ENCODE assay signal across 8 mouse cellular contexts in the genomic region with DNA sequence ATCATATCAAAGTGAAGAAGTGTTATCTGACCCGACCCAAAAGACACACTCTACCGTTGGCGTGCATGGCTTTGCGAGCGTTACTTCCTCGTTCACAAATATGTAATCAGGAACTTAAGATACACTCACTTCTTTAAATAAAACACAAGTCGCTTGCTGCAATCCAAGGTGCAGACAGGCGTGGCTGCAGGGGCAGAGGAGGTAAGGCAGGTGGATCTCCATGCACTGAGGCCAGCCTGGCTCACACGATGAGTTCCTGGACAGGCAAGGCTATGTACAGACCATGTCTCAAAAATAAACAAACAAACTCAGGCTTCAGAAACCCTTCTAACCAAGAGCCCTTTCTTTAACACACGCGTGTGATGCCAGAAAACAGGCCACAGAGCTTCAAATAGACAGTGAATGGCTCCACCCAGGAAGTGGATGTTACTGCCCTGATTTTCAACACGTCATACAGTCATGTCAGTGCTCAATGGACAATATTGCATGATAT. TPM values are rescaled to one million over a fixed set of nuclear protein-coding genes. Genes with fewer than 3 reads are reported as not detected.
A peak's percentile ranks its signal among the peaks of the same experiment; 100 is the strongest.
DNase-seq lines count a peak whose midpoint lies in the region; ATAC-seq and TF ChIP-seq lines count a peak whose summit lies in the region.

No protein-coding gene starts in this region.

- H3K36me3 ChIP-seq in forebrain, postnatal 0 days (ENCODE audit: insufficient read depth), result no peaks in the 10 kb centered on the region
- H3K36me3 ChIP-seq in forebrain, embryonic 11.5 days (ENCODE audit: control insufficient read depth, insufficient read depth, low read length), result no peaks in the 10 kb centered on the region
- peaks cover 0 to 14% of the 10 kb centered on the region in 2 experiments; a peak in 2 of 4 replicates for H3K36me3 ChIP-seq in MEL (ENCODE audit: control insufficient read depth in 1 of 2, insufficient read depth in 2 of 2, low read length in 2 of 2)
- H3K36me3 ChIP-seq in hindbrain, postnatal 0 days (ENCODE audit: insufficient read depth, low read length), result no peaks in the 10 kb centered on the region
- no peaks in the 10 kb centered on the region for H3K36me3 ChIP-seq in forebrain, embryonic 12.5 days (replicated peaks)

- no peak overlapping the region for H3K27ac ChIP-seq in forebrain, postnatal 0 days (ENCODE audit: low read depth, low read length)
- H3K27ac ChIP-seq in forebrain, embryonic 11.5 days (ENCODE audit: low read depth, low read length), result no peak overlapping the region
- H3K27ac ChIP-seq in MEL (ENCODE audit: control insufficient read depth, low read depth, low read length), result peak overlapping the region; percentile 78
- no peak overlapping the region for H3K27ac ChIP-seq in hindbrain, postnatal 0 days
- no peak overlapping the region for H3K27ac ChIP-seq in forebrain, embryonic 12.5 days

- no peak overlapping the region for H3K4me3 ChIP-seq in forebrain, postnatal 0 days (ENCODE audit: low read depth, low read length)
- no peak overlapping the region for H3K4me3 ChIP-seq in forebrain, embryonic 11.5 days (ENCODE audit: low read depth, low read length)
- peak overlapping the region; percentile 73 to 98 for H3K4me3 ChIP-seq in MEL (ENCODE audit: control insufficient read depth in 1 of 2, insufficient read depth in 1 of 2, low read depth in 2 of 2, low read length in 2 of 2)
- H3K4me3 ChIP-seq in hindbrain, postnatal 0 days (ENCODE audit: low read length), result peak overlapping the region; percentile 76
- no peak overlapping the region for H3K4me3 ChIP-seq in forebrain, embryonic 12.5 days (replicated peaks)

- DNase-seq in forebrain, postnatal 0 days, result no peak
- DNase-seq in forebrain, embryonic 11.5 days (ENCODE audit: low spot score), result no peak
- DNase-seq in MEL (ENCODE audit: low read depth, low spot score), result peak; percentile 88
- no peak for DNase-seq in hindbrain, postnatal 0 days (ENCODE audit: low spot score)
- peak; percentile 43 to 54 for DNase-seq in lung, postnatal 4 days
- DNase-seq in thymus, postnatal 4 days, result peak; percentile 41
- DNase-seq in right cerebral cortex, postnatal 36 days (ENCODE audit: low spot score in 2 of 2), result no peak

- no peaks in the 10 kb centered on the region for H3K9me3 ChIP-seq in forebrain, postnatal 0 days (ENCODE audit: low read length)
- H3K9me3 ChIP-seq in forebrain, embryonic 11.5 days (ENCODE audit: control insufficient read depth, low read length), result no peaks in the 10 kb centered on the region
- H3K9me3 ChIP-seq in MEL (replicated peaks; ENCODE audit: insufficient read depth, low read length), result no peaks in the 10 kb centered on the region
- H3K9me3 ChIP-seq in hindbrain, postnatal 0 days (ENCODE audit: low read length), result no peaks in the 10 kb centered on the region
- H3K9me3 ChIP-seq in forebrain, embryonic 12.5 days, result no peaks in the 10 kb centered on the region

- no peak for TF ChIP-seq RAD21 in MEL (IDR thresholded peaks at IDR 0.05; ENCODE audit: low read depth, low read length)

- no peak overlapping the region for H3K9ac ChIP-seq in forebrain, postnatal 0 days
- no peak overlapping the region for H3K9ac ChIP-seq in forebrain, embryonic 11.5 days (ENCODE audit: low read length)
- H3K9ac ChIP-seq in MEL (ENCODE audit: control insufficient read depth, low read depth, low read length, poor library complexity, severe bottlenecking), result peak overlapping the region; percentile 27
- H3K9ac ChIP-seq in hindbrain, postnatal 0 days (replicated peaks; ENCODE audit: low read length), result no peak overlapping the region
- H3K9ac ChIP-seq in forebrain, embryonic 12.5 days, result no peak overlapping the region

- WGBS in forebrain, postnatal 0 days, result 75% methylated on average over 12 of the region's 12 CpGs
- 66% methylated on average over 12 of the region's 12 CpGs for WGBS in forebrain, embryonic 11.5 days
- WGBS in hindbrain, postnatal 0 days, result 65% methylated on average over 12 of the region's 12 CpGs
- 79% methylated on average over 12 of the region's 12 CpGs for WGBS in forebrain, embryonic 12.5 days

- peak overlapping the region; percentile 97 for H3K4me2 ChIP-seq in forebrain, postnatal 0 days (ENCODE audit: low read depth)
- H3K4me2 ChIP-seq in forebrain, embryonic 11.5 days (ENCODE audit: low read depth, low read length, severe bottlenecking), result no peak overlapping the region
- peak overlapping the region; percentile 91 for H3K4me2 ChIP-seq in hindbrain, postnatal 0 days (ENCODE audit: low read depth, low read length)
- H3K4me2 ChIP-seq in forebrain, embryonic 12.5 days, result no peak overlapping the region

- H3K27me3 ChIP-seq in forebrain, postnatal 0 days (ENCODE audit: insufficient read depth, low read length), result no peaks in the 10 kb centered on the region; the same call in 1 of the 2 replicates
- H3K27me3 ChIP-seq in forebrain, embryonic 11.5 days (ENCODE audit: control insufficient read depth, insufficient read depth, low read length), result peaks cover 8% of the 10 kb centered on the region
- H3K27me3 ChIP-seq in MEL (ENCODE audit: control insufficient read depth in 1 of 2, insufficient read depth in 2 of 2, low read length in 2 of 2), result no peaks in the 10 kb centered on the region
- H3K27me3 ChIP-seq in hindbrain, postnatal 0 days (ENCODE audit: insufficient read depth, low read length), result no peaks in the 10 kb centered on the region
- H3K27me3 ChIP-seq in forebrain, embryonic 12.5 days, result peaks cover 25% of the 10 kb centered on the region

- no peak for TF ChIP-seq CTCF in forebrain, postnatal 0 days (IDR thresholded peaks at IDR 0.05; ENCODE audit: low read depth)
- no peak for TF ChIP-seq CTCF in MEL (IDR thresholded peaks at IDR 0.05 in 2 of 3, conservative IDR thresholded peaks at IDR 0.05 in 1 of 3; ENCODE audit: control insufficient read depth in 1 of 3, insufficient read depth in 1 of 3, low read depth in 2 of 3, low read length in 3 of 3, poor library complexity in 1 of 3, severe bottlenecking in 1 of 3)
- TF ChIP-seq CTCF in hindbrain, postnatal 0 days (IDR thresholded peaks at IDR 0.05; ENCODE audit: low read depth), result no peak

- H3K4me1 ChIP-seq in forebrain, postnatal 0 days (ENCODE audit: insufficient read depth), result no peaks in the 10 kb centered on the region
- H3K4me1 ChIP-seq in forebrain, embryonic 11.5 days (replicated peaks; ENCODE audit: control insufficient read depth, insufficient read depth, low read length), result 0 out of 2 replicates have a peak, but pooled peaks cover 3% of the 10 kb centered on the region
- peaks cover 5 to 15% of the 10 kb centered on the region in 2 experiments; a peak in 3 of 4 replicates for H3K4me1 ChIP-seq in MEL (ENCODE audit: control insufficient read depth in 1 of 2, insufficient read depth in 2 of 2, low read length in 2 of 2)
- H3K4me1 ChIP-seq in hindbrain, postnatal 0 days (ENCODE audit: insufficient read depth, low read length), result peaks cover 3% of the 10 kb centered on the region
- peaks cover 39% of the 10 kb centered on the region for H3K4me1 ChIP-seq in forebrain, embryonic 12.5 days

- peaks cover 34% of the 10 kb centered on the region for H3K79me2 ChIP-seq in MEL (ENCODE audit: control insufficient read depth, insufficient read depth, low read length, poor library complexity)

- ATAC-seq in forebrain, postnatal 0 days, result no peak
- no peak for ATAC-seq in forebrain, embryonic 11.5 days (replicated peaks; ENCODE audit: low FRiP score)
- no peak for ATAC-seq in hindbrain, postnatal 0 days
- no peak for ATAC-seq in forebrain, embryonic 12.5 days (ENCODE audit: low FRiP score)

- peak in 1 of 2 experiments; percentile 30; a peak in 1 of 4 replicates for TF ChIP-seq POLR2A in MEL (IDR thresholded peaks at IDR 0.05; ENCODE audit: control insufficient read depth in 1 of 2, insufficient read depth in 1 of 2, low read depth in 1 of 2, low read length in 2 of 2, poor library complexity in 1 of 2)

- peak; percentile 81 to 84 for TF ChIP-seq EP300 in MEL (IDR thresholded peaks at IDR 0.05; ENCODE audit: low read depth in 1 of 2, low read length in 2 of 2)

TF ChIP-seq in MEL, 35 proteins besides CTCF, POLR2A, EP300 and RAD21 (continues in another document):
- TF ChIP-seq SIN3A (IDR thresholded peaks at IDR 0.05; ENCODE audit: low read length) (peak; percentile 90), SMC3 (IDR thresholded peaks at IDR 0.05; ENCODE audit: low read depth, low read length) (no peak), GABPA (IDR thresholded peaks at IDR 0.05; ENCODE audit: low read depth, low read length) (no peak), MAFK (IDR thresholded peaks at IDR 0.05; ENCODE audit: borderline replicate concordance, low read depth, low read length) (no peak), ZNF384 (IDR thresholded peaks at IDR 0.05; ENCODE audit: low read depth, low read length) (no peak), POLR2AphosphoS2 (IDR thresholded peaks at IDR 0.05; ENCODE audit: low read length) (no peak), MYB (IDR thresholded peaks at IDR 0.05; ENCODE audit: low read depth, low read length) (peak; percentile 76; the same call in 1 of the 2 replicates), ELF1 (IDR thresholded peaks at IDR 0.05; ENCODE audit: low read depth, low read length) (peak; percentile 79), KAT2A (conservative IDR thresholded peaks at IDR 0.05; ENCODE audit: low read depth, low read length) (no peak), HCFC1 (IDR thresholded peaks at IDR 0.05; ENCODE audit: low read depth, low read length) (no peak; the same call in 1 of the 2 replicates), MYC (IDR thresholded peaks at IDR 0.05; ENCODE audit: low read depth, low read length) (peak; percentile 51; the same call in 1 of the 2 replicates), MXI1 (IDR thresholded peaks at IDR 0.05; ENCODE audit: low read depth, low read length) (peak; percentile 92), GATA1 (IDR thresholded peaks at IDR 0.05; ENCODE audit: low read depth, low read length) (peak; percentile 82), ZKSCAN1 (IDR thresholded peaks at IDR 0.05; ENCODE audit: low read depth, low read length) (no peak), E2F4 (IDR thresholded peaks at IDR 0.05; ENCODE audit: borderline replicate concordance, low read depth, low read length) (no peak), MAZ (IDR thresholded peaks at IDR 0.05; ENCODE audit: low read depth, low read length) (no peak), ZMIZ1 (IDR thresholded peaks at IDR 0.05; ENCODE audit: low read depth, low read length) (no peak)

RNA-seq across cellular contexts. Expression of a gene that starts 2.4 kb away (rescaled TPM):
- total RNA-seq in forebrain, postnatal 0 days (2014; rRNA removed), result 5.0 and 5.9 TPM in 2 replicates
- 3.2 and 3.5 TPM in 2 replicates for polyA plus RNA-seq in forebrain, postnatal 0 days (2015; fragmentation: Nextera tagmentation; extraction: Ambion mirVana)
- 5.5 and 7.6 TPM in 2 replicates for polyA plus RNA-seq in forebrain, embryonic 11.5 days (2014; fragmentation: Nextera tagmentation; extraction: Ambion mirVana)
- 8.0 and 9.2 TPM in 2 replicates for total RNA-seq in MEL (2012; rRNA removed)
- polyA plus RNA-seq in MEL (2012; ENCODE audit: insufficient read depth in 1 of 2, insufficient read length in 2 of 2, low read depth in 1 of 2, low replicate concordance in 2 of 2, missing spikeins in 1 of 2), result 10 to 100 TPM in 1 of 2 experiments, not detected in 1; 15.8 TPM
- total RNA-seq in hindbrain, postnatal 0 days (2014; rRNA removed), result 7.4 and 11.1 TPM in 2 replicates
- polyA plus RNA-seq in hindbrain, postnatal 0 days (2015; fragmentation: Nextera tagmentation; extraction: Ambion mirVana), result 5.7 and 6.0 TPM in 2 replicates
- 6.6 and 7.3 TPM in 2 replicates for polyA plus RNA-seq in forebrain, embryonic 12.5 days (2016; fragmentation: Nextera tagmentation; extraction: Ambion mirVana)

Comparison
In these comparisons a context has a peak if more than half of its experiments do, and no peak if none do; other contexts are left out.
1. H3K4me2 ChIP-seq: peak in forebrain, postnatal 0 days (single experiment) and hindbrain, postnatal 0 days (single experiment); none in forebrain, embryonic 11.5 days (single experiment) and forebrain, embryonic 12.5 days (single experiment).
2. DNase-seq: peak in MEL (single experiment), lung, postnatal 4 days (2 of 2) and thymus, postnatal 4 days (single experiment); none in forebrain, postnatal 0 days (single experiment), forebrain, embryonic 11.5 days (single experiment), hindbrain, postnatal 0 days (single experiment) and right cerebral cortex, postnatal 36 days (0 of 2).
3. H3K4me3 ChIP-seq: peak in MEL (2 of 2) and hindbrain, postnatal 0 days (single experiment); none in forebrain, postnatal 0 days (single experiment), forebrain, embryonic 11.5 days (single experiment) and forebrain, embryonic 12.5 days (single experiment).